29 mouse cellular contexts compared by ENCODE assay signal in genomic region chr19:27089099-27089498, GRCm38 (mm10).
"Had no signal": no experiment of that assay in that cellular context is flagged by ENCODE, and none has a peak within 500 bp of the region (broad histone marks: within the 10 kb centered on the region; RNA-seq: fewer than 3 reads in every experiment).

No protein-coding gene starts in this region.

- DNase-seq: cerebellum, adult 8-10 months; cerebellum, adult 9-10 months; cerebellum, adult 9-11 months; cerebellum, postnatal 10 days; cerebellum, postnatal 14 days; cerebellum, postnatal 25 days; cerebellum, postnatal 36 days; embryo, embryonic 11 days; forebrain, postnatal 0 days; gastrocnemius, adult 2 months; gastrocnemius, postnatal 10 days; gastrocnemius, postnatal 14 days; gastrocnemius, postnatal 25 days; gastrocnemius, postnatal 36 days; heart, adult 18-20 months; heart, adult 2 months had no signal

- H3K27me3 ChIP-seq: embryonic facial prominence, embryonic 12.5 days; embryonic facial prominence, embryonic 13.5 days; embryonic facial prominence, embryonic 15.5 days; forebrain, embryonic 12.5 days; forebrain, embryonic 13.5 days; forebrain, embryonic 15.5 days had no signal

- H3K27ac ChIP-seq: embryonic facial prominence, embryonic 10.5 days; embryonic facial prominence, embryonic 12.5 days; embryonic facial prominence, embryonic 13.5 days; embryonic facial prominence, embryonic 15.5 days; forebrain, embryonic 10.5 days; forebrain, embryonic 12.5 days; forebrain, embryonic 13.5 days; forebrain, embryonic 15.5 days; gastrocnemius, adult 2 months; heart, adult 2 months; heart, embryonic 10.5 days had no signal

- H3K9ac ChIP-seq: embryonic facial prominence, embryonic 12.5 days; embryonic facial prominence, embryonic 13.5 days; embryonic facial prominence, embryonic 15.5 days; forebrain, embryonic 12.5 days; forebrain, embryonic 13.5 days; forebrain, embryonic 15.5 days; forebrain, postnatal 0 days had no signal

- H3K4me2 ChIP-seq: embryonic facial prominence, embryonic 12.5 days; embryonic facial prominence, embryonic 13.5 days; embryonic facial prominence, embryonic 15.5 days; forebrain, embryonic 12.5 days; forebrain, embryonic 13.5 days; forebrain, embryonic 15.5 days; heart, embryonic 11.5 days had no signal

- ATAC-seq: forebrain, embryonic 13.5 days; forebrain, embryonic 14.5 days; forebrain, embryonic 15.5 days; forebrain, embryonic 16.5 days; forebrain, postnatal 0 days had no signal

- H3K4me1 ChIP-seq: embryonic facial prominence, embryonic 10.5 days; embryonic facial prominence, embryonic 12.5 days; embryonic facial prominence, embryonic 13.5 days; embryonic facial prominence, embryonic 15.5 days; forebrain, embryonic 10.5 days; forebrain, embryonic 12.5 days; forebrain, embryonic 13.5 days; forebrain, embryonic 15.5 days; heart, embryonic 10.5 days had no signal

- H3K36me3 ChIP-seq: embryonic facial prominence, embryonic 10.5 days; embryonic facial prominence, embryonic 12.5 days; embryonic facial prominence, embryonic 13.5 days; embryonic facial prominence, embryonic 15.5 days; forebrain, embryonic 10.5 days; forebrain, embryonic 12.5 days; forebrain, embryonic 15.5 days; heart, embryonic 10.5 days had no signal

- H3K9me3 ChIP-seq: embryonic facial prominence, embryonic 10.5 days; embryonic facial prominence, embryonic 12.5 days; embryonic facial prominence, embryonic 13.5 days; embryonic facial prominence, embryonic 15.5 days; forebrain, embryonic 10.5 days; forebrain, embryonic 12.5 days; forebrain, embryonic 15.5 days; heart, embryonic 10.5 days had no signal

- H3K4me3 ChIP-seq: embryonic facial prominence, embryonic 10.5 days; embryonic facial prominence, embryonic 12.5 days; embryonic facial prominence, embryonic 13.5 days; embryonic facial prominence, embryonic 15.5 days; erythroblast, embryonic 14.5 days; forebrain, embryonic 10.5 days; forebrain, embryonic 12.5 days; forebrain, embryonic 13.5 days; forebrain, embryonic 15.5 days; gastrocnemius, adult 2 months; heart, adult 2 months; heart, embryonic 10.5 days had no signal
